Mouse (Mus musculus) common myeloid progenitor, adult 5-6 weeks (primary cell): ENCODE data around the gene Loxl4. TPM values are rescaled to one million over a fixed set of nuclear protein-coding genes. Genes with fewer than 3 reads are reported as not detected.

Experiments
- ATAC-seq: replicated peaks from 2 replicates; pipeline ENCODE4 v1.8.0; 2016; ENCODE audit warnings: low read depth, mild to moderate bottlenecking, moderate TSS enrichment, inconsistent platforms; ENCODE audit not compliant: poor library complexity, severe bottlenecking
- total RNA-seq: library from RNA; stranded (forward); fragments of 200-1000, 187-1606 nt; gene quantifications from 2 replicates; pipeline ENCODE4 v1.2.3, GENCODE M21; 2017

The Loxl4 gene
- not detected in 2 replicates for total RNA-seq

DNA sequence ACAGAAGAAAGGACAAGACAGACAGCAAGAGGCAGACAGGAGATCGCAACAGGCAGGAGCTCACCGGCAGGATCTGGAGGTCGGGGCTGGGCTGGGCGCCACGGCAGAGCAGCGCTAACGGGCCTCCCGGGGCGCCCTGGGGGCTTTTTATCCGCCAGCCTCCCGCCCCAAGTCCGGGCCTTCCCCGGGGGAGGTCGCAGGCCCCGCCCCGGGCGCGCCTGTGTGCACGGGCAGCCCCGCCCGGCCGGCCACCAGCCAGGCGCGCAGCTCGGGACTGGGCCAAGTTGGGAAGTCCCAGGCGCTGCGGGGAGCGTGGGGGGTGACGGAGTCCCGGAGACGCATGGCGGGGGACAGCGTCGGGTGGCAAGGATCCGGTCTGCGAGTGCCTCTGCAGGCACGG is at the start of gene Loxl4:
TSS of gene Loxl4 (minus strand) at position 160 of the 400 bp plus-strand sequence.
- ATAC-seq = peak; percentile 45; the same call in 1 of the 2 replicates

DNA sequence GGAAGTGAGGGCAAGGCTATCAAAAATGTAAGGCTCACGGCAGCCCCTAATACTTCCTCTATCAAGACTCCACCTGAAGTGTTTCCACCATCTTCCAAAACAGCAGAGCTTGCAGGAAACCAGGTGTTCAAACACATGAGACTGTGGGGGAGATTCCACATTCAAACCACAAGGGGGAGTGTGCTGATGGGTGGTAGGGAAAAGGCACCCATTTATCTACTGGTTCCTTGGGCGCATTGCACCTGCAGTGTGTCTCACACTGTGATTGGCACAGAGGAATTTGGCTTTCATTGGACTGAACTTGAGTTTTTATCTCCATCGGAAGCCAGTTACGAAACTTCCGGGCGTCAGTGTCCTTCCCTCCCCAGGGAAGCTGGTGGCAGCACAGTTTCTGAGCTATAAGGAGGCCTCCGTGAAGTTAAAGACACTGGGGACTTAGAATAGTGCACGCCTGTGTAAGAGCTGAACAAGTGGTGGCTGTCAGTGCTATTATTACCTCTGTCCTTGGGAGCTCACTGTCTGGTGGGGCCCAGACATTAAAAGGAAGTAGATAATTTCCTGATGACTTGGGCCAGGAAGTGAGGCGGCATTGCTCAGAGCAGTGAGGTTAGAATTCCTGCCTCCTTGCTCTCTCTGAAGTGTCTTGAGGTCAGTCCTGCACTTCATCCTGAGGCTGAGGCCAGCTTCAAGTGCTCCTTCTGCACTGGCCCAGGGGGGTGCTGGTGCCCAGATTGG is 49.0 kb upstream of the Loxl4 start:
- ATAC-seq = peak; percentile 67

DNA sequence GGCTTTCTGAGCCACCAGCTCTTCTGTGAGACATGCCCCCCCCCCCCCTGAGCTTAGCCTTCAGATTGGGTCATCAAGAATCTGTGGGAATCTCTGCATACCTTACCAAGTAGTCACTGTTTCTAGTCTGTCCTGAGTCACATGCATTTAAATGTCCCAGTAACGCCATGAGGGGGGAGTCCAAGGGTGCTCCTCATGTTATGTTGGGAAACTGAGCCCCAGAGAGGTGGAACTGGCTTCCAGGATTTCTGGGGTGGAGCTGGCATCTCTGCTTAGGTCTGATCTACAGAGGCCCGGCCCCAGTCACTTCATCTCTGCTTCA is 47.6 kb upstream of the Loxl4 start:
- ATAC-seq = no peak

DNA sequence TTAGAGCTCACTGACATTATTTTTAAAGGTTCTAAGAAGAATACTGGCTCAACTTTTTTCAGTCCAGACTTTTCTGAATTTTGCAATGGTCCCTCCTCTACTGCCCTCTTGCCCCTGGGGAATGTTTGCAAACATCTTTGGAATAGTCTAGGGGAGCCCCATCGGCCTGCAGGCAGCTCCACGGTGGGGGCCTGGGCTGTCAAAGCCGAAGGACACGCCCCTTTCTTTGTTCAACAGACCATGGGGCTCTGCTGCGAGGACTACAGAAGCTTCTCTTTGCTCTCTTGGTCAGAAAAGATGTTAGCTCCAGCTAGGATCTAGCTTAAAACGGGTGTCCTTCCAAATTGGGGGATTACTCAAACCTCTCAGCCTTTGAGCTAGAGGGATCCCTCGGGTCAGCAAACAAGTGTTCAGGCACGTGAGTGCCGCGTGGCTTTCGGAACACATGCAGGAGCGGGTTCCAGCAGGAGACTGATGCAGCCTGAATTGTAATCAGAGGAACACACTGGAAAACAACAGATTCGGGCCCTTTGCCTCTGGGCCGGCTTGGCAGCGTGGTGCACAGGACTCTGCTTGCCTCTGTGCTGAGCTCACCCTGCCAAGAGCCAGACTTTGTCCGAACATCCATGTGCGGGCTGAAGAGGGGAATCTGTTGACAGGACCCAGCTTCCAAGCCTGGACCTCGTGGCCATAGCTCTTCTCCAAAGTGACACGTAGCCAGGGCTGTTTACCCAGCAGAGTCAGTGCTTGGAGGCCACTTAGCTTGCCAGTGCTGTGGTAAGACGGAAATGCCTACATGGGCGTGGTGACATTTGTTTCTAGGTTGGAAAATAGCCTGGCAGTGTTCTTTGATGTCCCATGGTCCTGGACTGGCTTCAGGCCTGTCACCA is 47.0 kb upstream of the Loxl4 start:
- no peak for ATAC-seq

DNA sequence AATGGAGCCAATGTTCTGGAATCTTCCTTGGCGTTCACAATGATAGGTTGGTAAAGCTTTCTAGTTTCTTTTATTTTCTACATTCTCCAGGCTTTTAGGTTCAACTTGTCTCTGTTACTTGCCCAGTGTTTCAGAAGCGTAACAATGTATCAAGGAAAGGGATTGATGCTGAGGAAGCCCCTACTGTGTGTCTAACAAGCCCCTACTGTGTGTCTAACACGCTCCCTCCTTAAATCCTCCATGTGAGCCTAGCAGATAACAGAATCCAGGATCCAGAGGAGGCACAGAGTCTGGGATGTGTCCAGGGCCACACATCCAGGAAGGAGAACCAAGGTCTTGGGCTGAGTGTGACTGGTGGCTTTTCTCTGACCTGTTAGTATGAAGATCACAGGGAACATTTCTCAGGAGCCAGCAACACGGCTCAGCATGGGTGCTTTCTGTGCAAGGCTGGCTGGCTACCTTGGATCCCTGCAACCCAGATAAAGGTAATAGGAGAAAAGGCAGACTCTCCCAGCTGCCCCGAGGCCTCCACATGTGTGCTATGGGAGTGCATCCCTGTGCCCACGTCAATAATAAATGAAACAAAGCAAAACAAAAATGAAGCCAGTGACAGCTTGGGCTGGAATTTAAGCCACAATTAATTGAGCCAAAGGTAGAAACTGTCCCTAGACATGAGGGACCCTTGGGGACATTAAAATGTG is 46.0 kb upstream of the Loxl4 start:
- no peak for ATAC-seq

DNA sequence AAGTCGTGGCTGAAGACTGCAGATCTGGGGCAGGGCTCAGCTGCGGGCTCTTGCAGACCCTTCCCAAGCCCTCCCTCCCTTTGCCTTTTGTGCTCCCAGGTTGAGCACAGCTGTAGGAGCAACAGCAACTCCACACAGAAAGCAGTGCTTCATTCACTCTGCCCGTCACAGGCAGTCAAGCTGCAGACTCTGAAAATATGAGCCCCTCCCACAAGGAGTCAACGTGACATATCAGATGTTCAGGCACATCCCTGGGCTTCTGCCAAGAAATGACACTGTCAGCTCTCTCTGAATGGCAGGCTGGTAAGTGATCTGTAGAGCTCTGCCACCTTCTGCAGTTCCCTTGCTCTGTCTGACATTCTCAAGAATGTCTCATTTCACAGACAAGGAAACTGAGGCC is 45.2 kb upstream of the Loxl4 start:
- ATAC-seq = no peak

DNA sequence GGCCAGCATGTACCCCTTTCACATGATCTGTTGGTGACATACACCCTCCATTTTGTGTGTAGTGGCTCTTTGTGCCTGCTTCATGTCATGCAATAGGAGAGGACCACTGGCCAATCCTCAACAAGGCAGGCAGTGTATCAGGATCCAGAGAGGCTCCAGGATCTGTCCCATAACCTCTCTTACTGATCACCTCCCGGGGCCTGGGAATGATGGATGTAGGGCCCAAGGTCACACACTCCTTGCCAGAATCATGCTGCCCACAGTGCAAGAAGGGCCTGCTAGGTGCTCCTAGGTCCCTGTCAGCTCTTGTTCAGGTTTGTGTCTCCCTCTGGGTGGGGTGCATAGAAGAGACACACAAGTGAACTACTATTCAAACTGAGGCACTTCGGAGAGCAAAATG is 44.7 kb upstream of the Loxl4 start:
- ATAC-seq = no peak

DNA sequence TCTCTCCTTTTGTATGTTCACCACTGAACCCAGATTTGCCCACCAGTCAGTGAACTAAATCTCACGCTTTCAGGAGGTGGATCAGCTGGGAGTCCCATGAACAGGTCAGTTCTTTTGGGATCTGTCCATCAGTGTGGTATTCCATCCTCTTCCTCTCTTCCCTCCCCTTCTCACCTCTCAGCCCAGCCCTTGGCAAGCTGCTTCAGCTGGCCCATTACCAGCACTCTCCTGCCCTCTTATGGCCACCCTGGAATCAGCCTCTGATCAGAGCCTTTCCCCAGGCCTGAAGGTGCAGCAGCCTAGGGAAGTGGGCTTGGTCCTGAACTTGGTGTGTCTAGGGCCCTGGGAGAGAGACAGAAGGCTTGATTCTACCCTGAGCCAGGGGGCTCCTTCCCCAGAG is 42.4 kb upstream of the Loxl4 start:
- peak; percentile 87 for ATAC-seq

DNA sequence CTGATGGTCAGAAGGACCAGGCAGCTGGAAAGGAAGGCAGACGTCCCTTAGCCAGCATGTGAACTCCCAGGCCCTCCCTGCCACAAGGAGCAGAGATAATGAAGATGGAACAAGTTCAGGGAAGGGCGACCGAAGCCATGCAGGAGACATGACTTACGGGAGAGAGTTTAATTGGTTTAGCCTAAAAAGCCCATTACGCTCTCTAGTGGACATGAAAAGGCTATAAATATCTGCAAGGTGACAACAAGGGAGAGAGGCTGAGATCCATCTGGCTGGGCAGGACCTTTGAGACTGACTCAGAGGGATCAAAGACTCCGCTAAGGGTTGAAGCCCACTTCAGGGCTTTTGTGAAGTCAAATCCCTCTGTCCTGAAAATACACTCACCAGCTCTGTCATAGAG is 40.5 kb upstream of the Loxl4 start:
- no peak for ATAC-seq

DNA sequence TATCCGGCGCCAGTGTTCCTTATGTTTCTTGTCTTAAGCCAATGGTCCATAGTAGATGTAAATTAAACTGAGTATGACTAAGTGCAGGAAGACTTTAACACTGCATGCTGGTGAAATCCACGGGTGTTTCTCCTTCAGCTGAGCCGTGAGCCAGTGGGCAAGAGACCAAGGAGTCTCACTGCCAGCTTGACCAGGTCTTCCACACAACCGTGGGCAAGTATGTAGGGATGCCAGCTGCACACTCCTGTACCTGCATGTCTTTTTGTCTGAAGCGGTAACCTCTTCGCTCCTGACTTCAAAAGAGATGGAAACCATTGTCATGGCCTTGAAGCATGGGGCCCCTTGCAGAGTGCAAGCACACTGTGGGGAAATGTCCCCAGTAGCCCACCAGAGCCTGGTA is 39.8 kb upstream of the Loxl4 start:
- no peak for ATAC-seq

DNA sequence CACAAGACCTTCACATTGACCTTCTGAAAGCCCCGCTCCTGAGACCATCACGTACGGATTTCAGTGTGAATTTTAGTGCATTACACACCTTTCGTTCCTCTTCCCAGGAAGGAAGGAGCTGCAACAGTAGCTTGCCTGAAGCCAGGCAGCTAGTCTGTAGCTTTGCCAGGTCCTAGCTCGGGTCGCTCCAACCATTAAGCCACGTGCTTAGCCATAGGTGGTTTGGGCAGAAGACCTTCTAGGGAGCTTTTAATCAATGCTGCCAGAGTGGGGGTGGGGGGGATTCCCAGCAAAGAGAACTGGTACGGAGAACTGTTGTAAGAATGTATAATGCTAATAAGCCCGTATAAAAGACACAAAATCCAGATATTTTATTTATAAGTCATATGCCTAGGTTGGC is 27.6 kb upstream of the Loxl4 start:
- ATAC-seq = no peak

DNA sequence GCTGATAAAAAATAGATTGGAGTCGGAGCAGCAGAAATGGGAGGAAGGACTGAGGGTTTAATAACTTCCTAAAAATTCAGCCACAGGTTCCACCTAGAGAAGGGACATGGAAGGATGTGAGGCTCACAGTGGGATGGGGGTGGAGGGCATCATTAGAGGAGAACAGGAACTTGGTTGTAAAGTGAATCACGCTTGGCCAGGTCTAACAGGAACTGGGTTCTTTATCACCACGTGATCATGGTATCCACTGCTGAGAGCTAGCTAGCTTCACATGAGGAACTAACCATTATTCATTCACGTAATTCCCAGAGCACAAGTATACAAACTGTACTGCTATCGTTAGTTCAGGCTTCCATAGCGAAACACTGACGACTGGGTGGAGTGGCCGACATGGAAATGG is 26.9 kb upstream of the Loxl4 start:
- ATAC-seq = peak; percentile 77

DNA sequence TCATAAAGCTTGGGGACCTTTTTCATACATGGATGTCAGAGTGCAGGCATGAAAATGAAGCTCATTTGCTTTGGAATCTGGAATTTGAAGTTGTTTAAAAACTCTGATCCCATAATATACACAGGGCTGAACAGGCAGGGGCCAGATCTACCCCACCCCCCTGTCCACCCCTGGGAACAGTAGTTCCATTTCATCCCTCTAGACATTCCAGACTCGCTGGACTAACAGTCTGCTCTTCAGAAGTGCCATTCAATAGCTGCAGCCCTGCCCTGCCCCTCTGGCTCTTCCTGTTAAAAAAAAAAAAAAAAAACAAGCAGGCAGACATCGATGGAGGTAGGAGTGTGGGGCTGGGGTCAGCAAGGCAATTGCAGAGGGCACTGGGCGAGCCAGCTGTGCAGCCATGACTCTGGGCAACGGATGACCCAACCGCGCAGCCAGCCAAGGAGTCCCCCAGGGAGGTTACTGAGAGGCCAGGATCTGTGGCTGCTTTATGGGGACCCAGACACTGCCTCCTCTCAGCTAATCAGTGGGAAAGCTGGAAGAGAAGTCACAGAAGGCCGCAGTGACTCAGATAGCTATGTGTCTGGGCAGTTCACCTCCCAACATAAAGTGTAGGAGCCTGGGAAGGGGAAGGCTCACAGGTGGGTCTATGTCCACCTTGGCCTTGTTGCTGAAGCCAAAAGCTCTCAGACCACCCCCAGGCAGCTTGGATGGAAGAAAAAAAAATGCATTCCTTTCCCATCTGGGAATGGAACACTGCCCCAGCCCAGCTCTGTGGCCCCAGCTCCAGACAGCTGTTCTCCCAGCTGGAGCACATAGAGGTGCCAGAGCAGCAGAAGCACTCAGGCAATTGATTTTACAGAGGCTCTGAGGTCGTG is 26.2 kb upstream of the Loxl4 start:
- ATAC-seq = no peak

DNA sequence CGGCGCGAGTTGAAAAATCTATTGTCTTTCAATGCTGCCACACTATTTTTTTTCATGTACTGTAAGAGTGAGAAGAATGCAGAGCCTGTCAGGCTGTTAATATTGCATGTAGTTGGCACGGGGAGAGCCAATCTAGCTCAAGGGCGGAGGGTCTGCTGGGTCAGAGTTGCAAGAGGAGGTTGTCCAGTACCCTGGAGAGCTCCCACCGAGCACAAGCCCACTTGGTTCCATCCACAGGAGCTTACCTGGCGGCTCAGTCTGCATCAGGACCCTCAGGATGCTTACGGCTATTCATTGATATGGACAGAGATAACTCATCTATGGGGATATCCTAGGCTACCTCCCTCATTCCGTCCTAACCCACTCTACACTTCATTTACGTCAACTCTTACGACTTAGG is 24.0 kb upstream of the Loxl4 start:
- ATAC-seq = no peak

DNA sequence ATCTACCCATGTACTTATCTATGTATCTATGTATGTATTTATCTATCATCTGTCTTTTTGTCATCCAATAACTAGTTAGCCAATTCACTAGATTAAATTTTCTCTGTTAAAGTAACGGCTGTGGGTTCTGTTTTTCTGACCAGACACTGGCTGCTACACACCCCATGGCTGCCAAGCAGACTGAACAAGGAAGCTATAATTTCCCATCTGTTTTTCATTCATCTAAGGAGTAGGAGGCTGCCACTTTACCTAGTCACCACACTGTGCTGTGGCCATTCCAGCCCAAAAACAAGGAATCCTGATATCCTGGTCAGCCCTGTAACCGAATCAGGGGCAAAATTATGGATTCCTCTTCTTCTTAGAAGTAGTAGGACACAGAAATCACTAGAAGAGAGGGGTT is 21.0 kb upstream of the Loxl4 start:
- ATAC-seq = no peak

DNA sequence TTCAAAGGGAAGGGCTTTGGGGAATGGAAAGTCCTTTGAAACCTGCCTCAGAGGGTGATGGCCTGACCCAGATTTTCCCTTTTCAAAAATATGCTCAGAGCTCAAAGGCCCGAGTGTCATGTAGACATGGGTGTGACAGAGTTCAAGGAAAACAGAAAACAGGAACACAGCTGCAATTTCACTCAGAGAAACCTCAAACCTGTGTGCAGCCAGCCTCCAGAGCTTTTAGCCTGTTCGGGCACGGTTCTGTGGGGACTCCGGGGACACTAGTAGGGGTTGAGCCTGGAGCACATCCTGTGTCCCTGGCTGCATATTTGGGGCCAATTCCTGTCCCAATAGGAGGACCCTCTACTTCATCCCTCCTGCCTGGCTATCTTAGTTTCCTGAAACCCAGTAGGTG is 19.7 kb upstream of the Loxl4 start:
- no peak for ATAC-seq

DNA sequence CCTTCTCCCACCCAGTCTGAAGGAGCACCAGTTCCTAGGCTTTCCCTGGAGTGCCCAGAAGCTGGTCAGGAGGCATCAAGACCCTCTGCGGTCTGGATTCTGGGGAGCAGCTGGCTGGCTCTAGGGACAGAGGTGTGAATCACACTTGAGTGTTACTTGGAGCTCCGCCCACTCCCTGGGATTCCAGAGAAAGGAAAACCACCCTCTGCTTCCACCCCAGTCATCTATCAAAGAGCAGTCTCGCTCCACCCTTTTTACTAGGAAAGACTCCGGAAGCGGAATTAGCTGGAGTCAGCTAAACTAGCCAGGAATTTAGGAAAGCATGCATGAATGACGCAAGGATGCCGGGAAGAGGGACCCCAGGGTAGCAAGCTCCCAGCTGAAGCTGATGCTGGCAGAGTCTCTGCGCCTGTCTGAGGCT is 18.9 kb upstream of the Loxl4 start:
- ATAC-seq = no peak

DNA sequence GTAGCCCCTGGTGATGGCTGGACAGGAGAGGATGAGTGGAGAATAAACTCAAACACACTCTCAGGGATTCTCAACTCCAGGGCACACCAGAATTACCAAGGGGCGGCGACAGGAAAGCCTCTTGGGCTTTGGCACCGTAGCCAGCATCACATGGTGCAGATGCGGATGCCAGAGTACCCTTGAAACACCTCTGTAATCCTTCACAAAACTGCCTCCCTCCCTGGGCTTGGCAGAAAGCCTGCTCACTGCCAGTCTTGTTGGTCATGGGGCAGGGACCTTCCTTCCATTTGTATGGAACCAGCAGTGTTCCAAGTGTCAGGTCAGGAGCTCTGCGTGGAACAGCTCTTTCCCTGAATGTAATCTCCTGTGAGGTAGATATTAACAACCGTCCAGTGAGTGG is 15.5 kb upstream of the Loxl4 start:
- ATAC-seq = no peak

DNA sequence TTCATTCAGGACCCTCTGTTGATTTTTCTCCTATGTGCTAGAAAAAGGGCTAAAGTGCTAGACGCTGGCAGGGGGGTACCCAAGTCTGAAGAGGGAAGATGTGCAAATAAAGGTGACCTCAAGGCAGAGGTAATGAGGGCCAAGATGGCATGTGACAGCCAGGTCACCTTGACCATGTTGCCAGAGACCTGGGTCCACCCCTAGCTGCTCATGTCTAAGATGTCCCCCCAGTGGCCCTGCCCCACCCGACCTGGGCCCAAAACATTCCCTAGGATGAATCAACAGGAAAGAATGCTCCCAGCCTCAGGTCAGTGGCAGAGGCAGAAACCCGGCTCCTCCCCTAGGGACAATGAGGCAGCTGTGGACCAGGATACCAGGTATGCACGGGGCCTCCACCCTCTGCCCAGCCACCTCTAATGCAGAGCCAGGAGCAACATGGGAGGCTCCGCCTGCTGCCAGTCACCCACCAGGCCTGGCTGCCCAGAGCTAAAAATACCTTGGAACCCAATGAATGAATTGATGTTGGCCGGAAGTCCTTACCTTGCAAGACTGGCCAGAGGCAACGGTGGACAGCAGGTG is 1.1 kb upstream of the Loxl4 start:
- ATAC-seq = no peak

DNA sequence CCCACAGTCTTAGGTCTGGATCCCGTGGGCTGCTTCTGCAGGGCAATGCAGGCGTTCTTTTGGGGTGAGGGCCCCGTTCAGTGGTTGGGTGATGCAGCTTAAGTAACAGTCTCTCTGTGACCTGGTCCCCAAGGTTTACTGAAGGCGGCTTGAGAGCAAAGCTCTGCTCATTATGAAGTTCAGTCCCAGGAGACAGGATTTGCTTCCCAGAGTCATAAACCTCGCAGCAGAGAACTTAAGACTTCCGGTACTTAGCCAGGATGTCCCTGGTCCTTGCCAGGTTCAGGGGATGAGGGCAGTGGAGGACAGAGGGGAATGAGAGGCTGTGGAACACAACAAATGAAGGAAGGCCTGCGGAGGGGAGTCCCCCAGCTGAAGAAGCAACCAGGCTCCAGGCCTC is 503 bp upstream of the Loxl4 start:
- no peak for ATAC-seq
